Mouse (Mus musculus) brain, embryonic 14.5 days (tissue): ENCODE measurements around the gene Nelfa.

Experiments used
- CTCF ChIP-seq: fragments of 200-500 bp; IDR thresholded peaks from 2 replicates; pipeline ENCODE4 v1.5.1; 2012; ENCODE audit warnings: inconsistent platforms, mild to moderate bottlenecking, moderate library complexity, borderline replicate concordance; ENCODE audit not compliant: insufficient read depth, insufficient read length; ENCODE audit errors: extremely low read depth
- POLR2A ChIP-seq: fragments of 200-500 bp; IDR thresholded peaks from 2 replicates; pipeline ENCODE4 v1.6.1; 2012; ENCODE audit warnings: mild to moderate bottlenecking, inconsistent platforms, borderline replicate concordance; ENCODE audit not compliant: poor library complexity, insufficient read depth, insufficient read length, severe bottlenecking; ENCODE audit errors: extremely low read depth

GRCm38 (mm10) chr5:33920924-33921323, 15.3 kb downstream of the Nelfa start:
- TF ChIP-seq CTCF (no peak), POLR2A (no peak)
